Mouse (Mus musculus) spleen, adult 2 months (tissue): ENCODE data around the gene Lpin2. TPM values are rescaled to one million over a fixed set of nuclear protein-coding genes. Genes with fewer than 3 reads are reported as not detected.

ENCODE experiments used
- DNase-seq, 2 experiments: peaks; one replicate each; pipeline versions ENCODE4 v3.0.0 to v3.0.0-alpha.2; 2012 to 2021; ENCODE audit warnings: low spot score in 2 of 2, low read depth in 1 of 2
- H3K27ac ChIP-seq: fragments of 200-500 bp; 2 replicates; pipeline ENCODE4 v1.5.1; 2012; ENCODE audit warnings: low read length, inconsistent platforms; ENCODE audit not compliant: insufficient read depth
- H3K27me3 ChIP-seq: fragments of 200-500 bp; 2 replicates; pipeline ENCODE4 v1.6.1; 2012; ENCODE audit warnings: mild to moderate bottlenecking, moderate library complexity, low read length, inconsistent platforms; ENCODE audit not compliant: control insufficient read depth, insufficient read depth
- H3K36me3 ChIP-seq: fragments of 200-500 bp; 2 replicates; pipeline ENCODE4 v1.6.1; 2012; ENCODE audit warnings: mild to moderate bottlenecking, low read length, inconsistent platforms; ENCODE audit not compliant: control insufficient read depth, insufficient read depth
- H3K4me1 ChIP-seq: fragments of 200-500 bp; 2 replicates; pipeline ENCODE4 v1.6.1; 2011; ENCODE audit warnings: inconsistent platforms; ENCODE audit not compliant: control insufficient read depth, insufficient read depth, insufficient read length
- H3K4me3 ChIP-seq: fragments of 200-500 bp; 2 replicates; pipeline ENCODE4 v1.5.1; 2011; ENCODE audit warnings: mild to moderate bottlenecking, inconsistent platforms; ENCODE audit not compliant: insufficient read depth, insufficient read length; ENCODE audit errors: extremely low read depth
- CTCF ChIP-seq: fragments of 200-500 bp; IDR thresholded peaks from 2 replicates; pipeline ENCODE4 v1.5.1; 2011; ENCODE audit warnings: mild to moderate bottlenecking, inconsistent platforms; ENCODE audit not compliant: insufficient read depth, insufficient read length, insufficient replicate concordance; ENCODE audit errors: extremely low read depth
- POLR2A ChIP-seq: fragments of 200-500 bp; IDR thresholded peaks from 2 replicates; pipeline ENCODE4 v1.6.1; 2011; ENCODE audit warnings: low read depth, low read length, inconsistent platforms
- WGBS: fragments of 180-500 bp; shearing (Covaris S2); methylation state at CpG from one replicate; pipeline ENCODE4 v1.1.7; 2018; 5-methylcytosine and 5-hydroxymethylcytosine counted together
- polyA plus RNA-seq: library from polyadenylated mRNA; depleted of rRNA; stranded (reverse); fragments of >200 nt; gene quantifications from 2 replicates; pipeline ENCODE4 v1.2.3, GENCODE M21; 2012

Gene Lpin2
- polyA plus RNA-seq, 1 experiment, result 13.4 TPM

GRCm38 (mm10) chr17:71171161-71171560 is 11.2 kb upstream of the Lpin2 start:
- no peaks in the 10 kb centered on the region for H3K27me3 ChIP-seq
- H3K4me3 ChIP-seq, result no peak overlapping the region
- no peak for TF ChIP-seq POLR2A
- no peak for TF ChIP-seq CTCF
- no peaks in the 10 kb centered on the region for H3K36me3 ChIP-seq
- no peaks in the 10 kb centered on the region for H3K4me1 ChIP-seq
- H3K27ac ChIP-seq, result no peak overlapping the region
- WGBS, result 88% methylated on average over 4 of the region's 4 CpGs
- no peak for DNase-seq

- no peak overlapping the region for H3K27ac ChIP-seq
- no peak overlapping the region for H3K4me3 ChIP-seq
- DNase-seq, result no peak
- no peaks in the 10 kb centered on the region for H3K36me3 ChIP-seq
- WGBS, result 29% methylated on average over 4 of the region's 4 CpGs
- TF ChIP-seq POLR2A (no peak), CTCF (no peak)
- peaks cover 6% of the 10 kb centered on the region; the same call in 1 of the 2 replicates for H3K4me1 ChIP-seq
- H3K27me3 ChIP-seq, result no peaks in the 10 kb centered on the region
Observed at GRCm38 (mm10) chr17:71177336-71177735, 5.0 kb upstream of the Lpin2 start.

- H3K27me3 ChIP-seq, result no peaks in the 10 kb centered on the region
Observed at GRCm38 (mm10) chr17:71177949-71178348, 4.4 kb upstream of the Lpin2 start.

GRCm38 (mm10) chr17:71178530-71179181 is 3.7 kb upstream of the Lpin2 start:
- no peak for DNase-seq
- H3K4me1 ChIP-seq, result peaks cover 6% of the 10 kb centered on the region; the same call in 1 of the 2 replicates
- no peaks in the 10 kb centered on the region for H3K27me3 ChIP-seq
- no peaks in the 10 kb centered on the region for H3K36me3 ChIP-seq
- peak overlapping the region; percentile 30; the same call in 1 of the 2 replicates for H3K27ac ChIP-seq
- 8% methylated on average over 10 of the region's 10 CpGs for WGBS
- H3K4me3 ChIP-seq, result peak overlapping the region; percentile 39; the same call in 1 of the 2 replicates
- TF ChIP-seq POLR2A (no peak), CTCF (no peak)

More at GRCm38 (mm10) chr17:71177949-71178348, 4.4 kb upstream of the Lpin2 start:
- no peak overlapping the region for H3K4me3 ChIP-seq
- H3K4me1 ChIP-seq, result peaks cover 6% of the 10 kb centered on the region; the same call in 1 of the 2 replicates
- 66% methylated on average over 2 of the region's 2 CpGs for WGBS
- H3K36me3 ChIP-seq, result no peaks in the 10 kb centered on the region
- H3K27ac ChIP-seq, result no peak overlapping the region
- no peak for TF ChIP-seq POLR2A
- no peak for TF ChIP-seq CTCF
- no peak for DNase-seq

GRCm38 (mm10) chr17:71179551-71180309 is 2.6 kb upstream of the Lpin2 start:
- Histone ChIP-seq H3K27ac (no peak overlapping the region), H3K4me3 (no peak overlapping the region)

GRCm38 (mm10) chr17:71180601-71181000 is 1.8 kb upstream of the Lpin2 start:
- H3K4me1 ChIP-seq, result peaks cover 10% of the 10 kb centered on the region; the same call in 1 of the 2 replicates
- no peak overlapping the region for H3K4me3 ChIP-seq
- no peaks in the 10 kb centered on the region for H3K27me3 ChIP-seq
- TF ChIP-seq CTCF, result no peak
- no peak for TF ChIP-seq POLR2A
- 90% methylated on average over 4 of the region's 4 CpGs for WGBS
- no peak overlapping the region for H3K27ac ChIP-seq
- H3K36me3 ChIP-seq, result no peaks in the 10 kb centered on the region
- no peak for DNase-seq

More at GRCm38 (mm10) chr17:71179551-71180309, 2.6 kb upstream of the Lpin2 start:
- H3K36me3 ChIP-seq, result no peaks in the 10 kb centered on the region
- TF ChIP-seq CTCF (no peak), POLR2A (no peak)
- H3K27me3 ChIP-seq, result no peaks in the 10 kb centered on the region
- peaks cover 7% of the 10 kb centered on the region; the same call in 1 of the 2 replicates for H3K4me1 ChIP-seq
- 78% methylated on average over 11 of the region's 11 CpGs for WGBS
- DNase-seq, result no peak
